Mouse (Mus musculus) heart, embryonic 14.5 days (tissue): Measurements from ENCODE around the gene Sox5. TPM values are rescaled to one million over a fixed set of nuclear protein-coding genes. Genes with fewer than 3 reads are reported as not detected.
A peak's percentile ranks its signal among the peaks of the same experiment; 100 is the strongest.

Experiments used
- ATAC-seq: fragments of 200-750 bp; cut with Nextera tagmentation; 2 replicates; pipeline ENCODE4 v1.8.0; 2017; ENCODE audit warnings: low read depth, moderate TSS enrichment; ENCODE audit not compliant: insufficient number of reproducible peaks, insufficient read depth, low FRiP score
- H3K27ac ChIP-seq, 2 experiments: fragments of 200-500 bp in 1 of 2; fragments of 300-500 bp in 1 of 2; sonication (generic) in 1 of 2; replicated peaks in 1 of 2; 2 replicates each; pipeline ENCODE4 v1.5.1; 2012 to 2014; ENCODE audit warnings: low read depth in 2 of 2, low read length in 2 of 2, control low read depth in 1 of 2, mild to moderate bottlenecking in 1 of 2, mixed read lengths in 1 of 2; ENCODE audit not compliant: control insufficient read depth in 1 of 2, insufficient read depth in 1 of 2
- H3K27me3 ChIP-seq: fragments of 300-500 bp; sonication (generic); 2 replicates; pipeline ENCODE4 v1.6.1; 2014; ENCODE audit warnings: mild to moderate bottlenecking, low read length, control low read depth; ENCODE audit not compliant: control insufficient read depth, insufficient read depth
- H3K36me3 ChIP-seq: fragments of 300-500 bp; sonication (generic); 2 replicates; pipeline ENCODE4 v1.6.1; 2014; ENCODE audit warnings: mild to moderate bottlenecking, control low read depth, low read length, mixed read lengths; ENCODE audit not compliant: control insufficient read depth, insufficient read depth
- H3K4me1 ChIP-seq, 2 experiments: fragments of 200-500 bp in 1 of 2; fragments of 300-500 bp in 1 of 2; sonication (generic) in 1 of 2; 2 replicates each; pipeline ENCODE4 v1.6.1; 2012 to 2014; ENCODE audit warnings: low read length in 2 of 2, control low read depth in 1 of 2, mixed read lengths in 1 of 2; ENCODE audit not compliant: control insufficient read depth in 2 of 2, insufficient read depth in 2 of 2
- H3K4me2 ChIP-seq: fragments of 300-500 bp; sonication (generic); 2 replicates; pipeline ENCODE4 v1.6.1; 2014; ENCODE audit warnings: mild to moderate bottlenecking, low read length
- H3K4me3 ChIP-seq, 2 experiments: fragments of 200-500 bp in 1 of 2; fragments of 300-500 bp in 1 of 2; sonication (generic) in 1 of 2; 2 replicates each; pipeline ENCODE4 v1.5.1; 2012 to 2014; ENCODE audit warnings: low read length in 2 of 2, mild to moderate bottlenecking in 2 of 2, control low read depth in 1 of 2, low read depth in 1 of 2, moderate library complexity in 1 of 2; ENCODE audit not compliant: control insufficient read depth in 1 of 2, insufficient read depth in 1 of 2
- H3K9ac ChIP-seq: fragments of 300-500 bp; sonication (generic); 2 replicates; pipeline ENCODE4 v1.6.1; 2014; ENCODE audit warnings: mild to moderate bottlenecking, low read length
- H3K9me3 ChIP-seq: fragments of 300-500 bp; sonication (generic); 2 replicates; pipeline ENCODE4 v1.6.1; 2016; ENCODE audit warnings: low read length, control low read depth; ENCODE audit not compliant: control insufficient read depth
- WGBS: fragments of 180-500 bp; shearing (Covaris S2); extraction: QIAGEN DNeasy Blood & Tissue Kit; methylation state at CpG from one replicate; pipeline ENCODE4 v1.1.7; 2014; 5-methylcytosine and 5-hydroxymethylcytosine counted together
- polyA plus RNA-seq: library from polyadenylated mRNA; unstranded; fragments of >200 nt; fragmentation: Nextera tagmentation; extraction: Ambion mirVana; gene quantifications from 2 replicates; pipeline ENCODE4 v1.2.1, GENCODE M21; 2014

Sox5 gene
- polyA plus RNA-seq: 9.7 and 10.6 TPM in 2 replicates

DNA sequence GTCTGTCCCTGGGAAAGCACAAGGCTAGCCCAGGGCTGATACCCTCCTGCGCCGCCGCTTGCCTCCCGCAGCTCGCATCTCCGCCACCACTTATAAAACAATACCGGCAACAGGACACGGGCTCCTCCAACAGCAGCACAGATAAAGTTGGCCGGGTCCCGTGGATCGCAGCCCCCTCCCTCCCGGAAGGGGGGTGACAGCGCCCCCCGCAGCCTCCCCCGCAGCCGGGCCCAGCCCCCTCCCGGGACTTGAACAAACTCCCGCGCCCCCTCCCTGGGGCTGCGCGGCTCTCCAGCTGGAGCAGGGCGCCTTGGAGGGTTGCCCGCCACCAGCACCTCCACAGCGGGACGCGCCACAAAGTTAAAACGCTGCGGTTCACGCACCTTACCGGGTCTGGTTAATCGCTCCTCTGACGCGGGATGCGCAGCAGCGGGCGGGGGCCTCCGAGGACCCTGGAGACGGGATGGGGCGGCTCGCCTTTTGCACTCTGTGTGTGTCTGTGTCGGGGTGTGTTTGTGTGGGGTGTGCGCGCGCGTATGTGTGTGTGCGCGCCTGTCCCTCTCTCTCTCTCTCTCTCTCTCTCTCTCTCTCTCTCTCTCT, at the start of gene Sox5:
Sox5 (minus strand) TSS at position 547 of the 600 bp plus-strand sequence.
- peak; percentile 50; the same call in 1 of the 2 replicates for ATAC-seq
- H3K4me2 ChIP-seq: peak within 1 kb of the TSS; percentile 99
- no peaks in the 10 kb centered on the region for H3K9me3 ChIP-seq
- H3K27ac ChIP-seq: peak within 1 kb of the TSS; percentile 57 to 68; a peak in 3 of 4 replicates
- peak within 1 kb of the TSS; percentile 74 for H3K9ac ChIP-seq
- H3K4me1 ChIP-seq: peaks cover 0 to 11% of the 10 kb centered on the region in 2 experiments; a peak in 2 of 4 replicates
- H3K27me3 ChIP-seq: peaks cover 46% of the 10 kb centered on the region
- peak within 1 kb of the TSS; percentile 83 to 94 for H3K4me3 ChIP-seq
- no peaks in the 10 kb centered on the region for H3K36me3 ChIP-seq
- WGBS: 2% methylated on average over 45 of the region's 47 CpGs

- ATAC-seq: 0 out of 2 replicates have a peak, but pooled peaks have one; percentile 50
- Histone ChIP-seq H3K36me3 (no peaks in the 10 kb centered on the region), H3K4me1 (peaks cover 8 to 12% of the 10 kb centered on the region in 2 experiments), H3K4me2 (no peak overlapping the region), H3K9ac (no peak overlapping the region), H3K27me3 (no peaks in the 10 kb centered on the region), H3K27ac (no peak overlapping the region), H3K9me3 (no peaks in the 10 kb centered on the region), H3K4me3 (no peak overlapping the region)
- WGBS: 89% methylated on average over 6 of the region's 6 CpGs
These were observed 43.3 kb upstream of the Sox5 start for GRCm38 (mm10) chr6:144825018-144825602.

DNA sequence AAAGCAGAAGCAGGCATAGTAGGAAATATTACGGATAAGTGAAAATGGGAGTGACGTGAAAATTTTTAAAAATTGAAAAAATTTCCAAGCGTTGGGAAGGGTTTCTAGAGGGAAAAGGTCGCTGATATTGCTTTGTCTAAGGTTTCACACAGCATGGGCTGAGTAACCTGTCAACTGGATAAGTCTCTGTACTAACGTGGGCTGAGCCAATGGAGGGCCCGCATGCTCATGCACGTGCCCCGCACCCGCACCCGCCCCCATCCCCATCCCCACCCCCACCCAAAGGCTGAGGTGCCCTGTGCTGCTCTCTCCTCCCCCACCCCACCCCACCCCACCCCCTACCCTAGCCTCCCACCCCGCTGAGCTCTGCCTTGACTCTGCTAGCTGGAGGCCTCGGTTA, 42.4 kb upstream of the Sox5 start:
- Histone ChIP-seq H3K9me3 (no peaks in the 10 kb centered on the region), H3K36me3 (no peaks in the 10 kb centered on the region), H3K27me3 (no peaks in the 10 kb centered on the region), H3K4me2 (no peak overlapping the region), H3K4me3 (no peak overlapping the region), H3K27ac (no peak overlapping the region), H3K9ac (no peak overlapping the region), H3K4me1 (peaks cover 8 to 12% of the 10 kb centered on the region in 2 experiments)
- ATAC-seq: no peak
- 58% methylated on average over 12 of the region's 12 CpGs for WGBS

GRCm38 (mm10) chr6:144822594-144822993, 40.8 kb upstream of the Sox5 start:
- WGBS: 4% methylated on average over 14 of the region's 14 CpGs

GRCm38 (mm10) chr6:144821019-144821418, 39.2 kb upstream of the Sox5 start:
- Histone ChIP-seq H3K27me3 (no peaks in the 10 kb centered on the region), H3K4me2 (no peak overlapping the region), H3K4me1 (peaks cover 8 to 12% of the 10 kb centered on the region in 2 experiments), H3K9me3 (no peaks in the 10 kb centered on the region), H3K36me3 (no peaks in the 10 kb centered on the region), H3K4me3 (no peak overlapping the region), H3K27ac (no peak overlapping the region), H3K9ac (no peak overlapping the region)
- WGBS: 42% methylated on average over 6 of the region's 6 CpGs
- no peak for ATAC-seq

More at GRCm38 (mm10) chr6:144822594-144822993, 40.8 kb upstream of the Sox5 start:
- Histone ChIP-seq H3K4me2 (peak overlapping the region; percentile 67), H3K4me1 (peaks cover 8 to 12% of the 10 kb centered on the region in 2 experiments), H3K4me3 (peak overlapping the region; percentile 17 to 26; a peak in 3 of 4 replicates), H3K27me3 (no peaks in the 10 kb centered on the region), H3K9ac (no peak overlapping the region), H3K9me3 (no peaks in the 10 kb centered on the region), H3K36me3 (no peaks in the 10 kb centered on the region), H3K27ac (peak overlapping the region; percentile 29 to 50; a peak in 2 of 4 replicates)
- no peak for ATAC-seq

DNA sequence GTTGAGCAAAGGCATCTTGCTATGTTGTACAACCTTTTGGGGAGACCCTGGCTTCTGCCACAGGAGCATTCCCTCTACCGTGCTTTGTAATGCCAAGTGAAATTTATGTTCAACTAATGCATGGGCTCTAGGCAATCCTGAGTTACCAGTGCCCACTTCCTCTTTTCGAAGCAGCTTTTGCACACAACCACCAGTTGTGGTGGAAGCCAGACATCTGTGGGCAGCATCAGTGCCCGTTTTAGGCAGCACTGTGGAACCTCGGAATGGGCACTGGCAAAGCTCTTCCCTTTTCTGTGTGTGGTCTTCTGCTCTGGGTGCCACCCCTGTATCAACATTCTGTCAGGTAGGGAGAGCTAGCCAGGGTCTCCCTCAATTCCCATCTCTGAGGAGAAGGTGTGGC, 36.2 kb upstream of the Sox5 start:
- Histone ChIP-seq H3K9ac (no peak overlapping the region), H3K9me3 (no peaks in the 10 kb centered on the region), H3K36me3 (no peaks in the 10 kb centered on the region), H3K4me3 (no peak overlapping the region), H3K4me1 (peaks cover 4 to 9% of the 10 kb centered on the region in 2 experiments), H3K4me2 (no peak overlapping the region), H3K27ac (no peak overlapping the region), H3K27me3 (no peaks in the 10 kb centered on the region)
- no peak for ATAC-seq
- 85% methylated on average over 4 of the region's 4 CpGs for WGBS

DNA sequence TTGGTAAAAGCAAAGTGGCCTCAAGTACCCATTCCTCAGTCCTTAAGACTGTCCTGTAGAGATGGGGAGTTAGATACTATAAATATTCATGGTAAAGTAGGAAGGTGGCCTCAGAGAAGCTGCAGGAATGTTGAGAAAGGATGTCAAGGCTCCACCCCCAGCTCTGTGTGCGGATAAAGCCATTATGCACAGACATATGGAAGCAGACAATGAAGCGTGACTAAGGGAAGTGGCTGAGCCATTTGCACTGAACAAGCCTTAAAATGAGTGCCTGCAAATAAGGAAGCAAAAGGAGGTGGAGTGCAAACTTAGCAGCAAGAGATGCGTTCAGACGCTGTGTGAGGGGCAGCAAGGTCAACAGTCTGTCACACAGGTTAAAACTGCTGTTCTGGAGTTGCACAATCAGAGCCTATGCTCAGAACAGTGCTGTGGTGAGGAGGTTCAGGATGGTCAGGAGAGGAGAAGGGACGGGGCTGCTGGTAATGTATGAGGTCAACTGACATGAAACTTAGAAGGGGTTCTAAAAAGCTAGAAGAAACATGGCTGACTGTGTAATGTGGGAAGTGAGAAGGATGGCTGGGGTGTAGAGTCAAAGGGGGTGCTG, 35.7 kb upstream of the Sox5 start:
- Histone ChIP-seq H3K9me3 (no peaks in the 10 kb centered on the region), H3K27ac (no peak overlapping the region), H3K36me3 (no peaks in the 10 kb centered on the region), H3K27me3 (no peaks in the 10 kb centered on the region), H3K9ac (no peak overlapping the region), H3K4me3 (no peak overlapping the region), H3K4me2 (no peak overlapping the region), H3K4me1 (peaks cover 0 to 3% of the 10 kb centered on the region in 2 experiments; a peak in 1 of 4 replicates)
- WGBS: 82% methylated on average over 5 of the region's 5 CpGs
- ATAC-seq: 0 out of 2 replicates have a peak, but pooled peaks have one; percentile 35
